Mouse (Mus musculus) brain, adult 2 months (tissue): ENCODE measurements around the gene Hpn.

Experiments
- DNase-seq: peaks from one replicate; pipeline ENCODE4 v3.0.0; 2011; ENCODE audit warnings: low read depth, low spot score

Gene Hpn

GRCm38 (mm10) chr7:31081106-31081505 is 34.0 kb downstream of the Hpn start:
- no peak for DNase-seq

GRCm38 (mm10) chr7:31080611-31081010 is 34.5 kb downstream of the Hpn start:
- no peak for DNase-seq

GRCm38 (mm10) chr7:31079670-31080069 is 35.4 kb downstream of the Hpn start:
- DNase-seq = no peak

- DNase-seq = peak; percentile 83
These were observed 37.1 kb downstream of the Hpn start for GRCm38 (mm10) chr7:31077885-31078445.

- DNase-seq = peak; percentile 59
These were observed 37.6 kb downstream of the Hpn start for GRCm38 (mm10) chr7:31077470-31077869.

- DNase-seq = no peak
These were observed 38.6 kb downstream of the Hpn start, which contains the start of gene Fxyd3 for GRCm38 (mm10) chr7:31076492-31076891. TSS of gene Fxyd3 (minus strand) at chr7:31076704.

- peak; percentile 64 for DNase-seq
These were observed 40.4 kb downstream of the Hpn start for GRCm38 (mm10) chr7:31074713-31075069.

GRCm38 (mm10) chr7:31074061-31074712 is 40.9 kb downstream of the Hpn start:
- DNase-seq = peak; percentile 63

- no peak for DNase-seq
These were observed 41.5 kb downstream of the Hpn start for GRCm38 (mm10) chr7:31073546-31073945.

GRCm38 (mm10) chr7:31072326-31072725 is 42.8 kb downstream of the Hpn start:
- DNase-seq = no peak

GRCm38 (mm10) chr7:31070324-31070723 is 44.8 kb downstream of the Hpn start:
- DNase-seq = no peak

- DNase-seq = no peak
These were observed 45.6 kb downstream of the Hpn start for GRCm38 (mm10) chr7:31069491-31069890.

- peak; percentile 55 for DNase-seq
These were observed 47.3 kb downstream of the Hpn start for GRCm38 (mm10) chr7:31067836-31068235.

GRCm38 (mm10) chr7:31063074-31063560 is 52.0 kb downstream of the Hpn start:
- no peak for DNase-seq

- DNase-seq = no peak
These were observed 54.5 kb downstream of the Hpn start for GRCm38 (mm10) chr7:31060621-31061010.

- no peak for DNase-seq
These were observed 55.0 kb downstream of the Hpn start for GRCm38 (mm10) chr7:31059919-31060620.

- DNase-seq = peak; percentile 81
These were observed 56.0 kb downstream of the Hpn start, which contains the start of gene Lgi4 for GRCm38 (mm10) chr7:31059108-31059507. TSS of gene Lgi4 (plus strand) at chr7:31059342.

- no peak for DNase-seq
These were observed 56.9 kb downstream of the Hpn start for GRCm38 (mm10) chr7:31058211-31058610.

- DNase-seq = peak; percentile 12
These were observed 57.4 kb downstream of the Hpn start for GRCm38 (mm10) chr7:31057730-31058129.

GRCm38 (mm10) chr7:31057071-31057470 is 58.0 kb downstream of the Hpn start, which contains the start of gene Fxyd1:
TSS of gene Fxyd1 (minus strand) at chr7:31057199.
- DNase-seq = no peak

GRCm38 (mm10) chr7:31056448-31056847 is 58.6 kb downstream of the Hpn start:
- no peak for DNase-seq

GRCm38 (mm10) chr7:31055883-31056282 is 59.2 kb downstream of the Hpn start:
- no peak for DNase-seq
